Mouse (Mus musculus): ENCODE measurements around the gene Enkd1. TPM values are rescaled to one million over a fixed set of nuclear protein-coding genes. Genes with fewer than 3 reads are reported as not detected.

Enkd1 gene
- 1.6 TPM for polyA plus RNA-seq (2015; fragmentation: Illumina TruSeq; extraction: RNeasy Lipid Tissue Mini Kit (QIAGEN cat#74804); ENCODE audit: insufficient read depth, low read depth, low replicate concordance)

GRCm38 (mm10) chr8:105707498-105708403 lies at the start of gene Enkd1, which contains the start of gene 4933405L10Rik:
Enkd1 (minus strand) TSS chr8:105708210.
4933405L10Rik (plus strand) TSS chr8:105707655.

GRCm38 (mm10) chr8:105700966-105701824 lies 6.8 kb downstream of the Enkd1 start, which contains the start of the genes Acd and Pard6a:
Acd (minus strand) TSS chr8:105701102.
Pard6a (plus strand) TSS chr8:105701148.

GRCm38 (mm10) chr8:105685796-105686308 lies 22.2 kb downstream of the Enkd1 start, which contains the start of gene Carmil2:
Carmil2 (plus strand) TSS chr8:105686274.

Other genes with a start within 250 kb of the Enkd1 start
- 31.3 TPM for gene Tppp3, start 236.7 kb downstream of the Enkd1 start, polyA plus RNA-seq (2015; fragmentation: Illumina TruSeq; extraction: RNeasy Lipid Tissue Mini Kit (QIAGEN cat#74804); ENCODE audit: insufficient read depth, low read depth, low replicate concordance)
- 13.1 TPM for gene Zdhhc1, start 211.3 kb downstream of the Enkd1 start, polyA plus RNA-seq (2015; fragmentation: Illumina TruSeq; extraction: RNeasy Lipid Tissue Mini Kit (QIAGEN cat#74804); ENCODE audit: insufficient read depth, low read depth, low replicate concordance)
- not detected for gene Hsd11b2, start 189.5 kb downstream of the Enkd1 start, polyA plus RNA-seq (2015; fragmentation: Illumina TruSeq; extraction: RNeasy Lipid Tissue Mini Kit (QIAGEN cat#74804); ENCODE audit: insufficient read depth, low read depth, low replicate concordance)
- 29.8 TPM for gene Atp6v0d1, start 142.2 kb downstream of the Enkd1 start, polyA plus RNA-seq (2015; fragmentation: Illumina TruSeq; extraction: RNeasy Lipid Tissue Mini Kit (QIAGEN cat#74804); ENCODE audit: insufficient read depth, low read depth, low replicate concordance)
- gene Ripor1, start 103.0 kb downstream of the Enkd1 start, polyA plus RNA-seq (2015; fragmentation: Illumina TruSeq; extraction: RNeasy Lipid Tissue Mini Kit (QIAGEN cat#74804); ENCODE audit: insufficient read depth, low read depth, low replicate concordance): 13.9 TPM
- 10.2 TPM for gene Ctcf, start 71.6 kb downstream of the Enkd1 start, polyA plus RNA-seq (2015; fragmentation: Illumina TruSeq; extraction: RNeasy Lipid Tissue Mini Kit (QIAGEN cat#74804); ENCODE audit: insufficient read depth, low read depth, low replicate concordance)
- gene Agrp, start 70.8 kb downstream of the Enkd1 start, polyA plus RNA-seq (2015; fragmentation: Illumina TruSeq; extraction: RNeasy Lipid Tissue Mini Kit (QIAGEN cat#74804); ENCODE audit: insufficient read depth, low read depth, low replicate concordance): not detected
- gene Carmil2, start 21.9 kb downstream of the Enkd1 start, polyA plus RNA-seq (2015; fragmentation: Illumina TruSeq; extraction: RNeasy Lipid Tissue Mini Kit (QIAGEN cat#74804); ENCODE audit: insufficient read depth, low read depth, low replicate concordance): 0.61 TPM
- gene Acd, start 7.1 kb downstream of the Enkd1 start, polyA plus RNA-seq (2015; fragmentation: Illumina TruSeq; extraction: RNeasy Lipid Tissue Mini Kit (QIAGEN cat#74804); ENCODE audit: insufficient read depth, low read depth, low replicate concordance): 8.9 TPM
- 1.4 TPM for gene Pard6a, start 7.1 kb downstream of the Enkd1 start, polyA plus RNA-seq (2015; fragmentation: Illumina TruSeq; extraction: RNeasy Lipid Tissue Mini Kit (QIAGEN cat#74804); ENCODE audit: insufficient read depth, low read depth, low replicate concordance)
- not detected for gene 4933405L10Rik, start 555 bp downstream of the Enkd1 start, polyA plus RNA-seq (2015; fragmentation: Illumina TruSeq; extraction: RNeasy Lipid Tissue Mini Kit (QIAGEN cat#74804); ENCODE audit: insufficient read depth, low read depth, low replicate concordance)
- 3.7 TPM for gene Gfod2, start 50.5 kb upstream of the Enkd1 start, polyA plus RNA-seq (2015; fragmentation: Illumina TruSeq; extraction: RNeasy Lipid Tissue Mini Kit (QIAGEN cat#74804); ENCODE audit: insufficient read depth, low read depth, low replicate concordance)
- gene Ranbp10, start 119.1 kb upstream of the Enkd1 start, polyA plus RNA-seq (2015; fragmentation: Illumina TruSeq; extraction: RNeasy Lipid Tissue Mini Kit (QIAGEN cat#74804); ENCODE audit: insufficient read depth, low read depth, low replicate concordance): 5.2 TPM
- gene Tsnaxip1, start 119.5 kb upstream of the Enkd1 start, polyA plus RNA-seq (2015; fragmentation: Illumina TruSeq; extraction: RNeasy Lipid Tissue Mini Kit (QIAGEN cat#74804); ENCODE audit: insufficient read depth, low read depth, low replicate concordance): not detected
- gene Cenpt, start 145.1 kb upstream of the Enkd1 start, polyA plus RNA-seq (2015; fragmentation: Illumina TruSeq; extraction: RNeasy Lipid Tissue Mini Kit (QIAGEN cat#74804); ENCODE audit: insufficient read depth, low read depth, low replicate concordance): 3.4 TPM
- gene Thap11, start 146.9 kb upstream of the Enkd1 start, polyA plus RNA-seq (2015; fragmentation: Illumina TruSeq; extraction: RNeasy Lipid Tissue Mini Kit (QIAGEN cat#74804); ENCODE audit: insufficient read depth, low read depth, low replicate concordance): 7.8 TPM
- 16.2 TPM for gene Nutf2, start 152.4 kb upstream of the Enkd1 start, polyA plus RNA-seq (2015; fragmentation: Illumina TruSeq; extraction: RNeasy Lipid Tissue Mini Kit (QIAGEN cat#74804); ENCODE audit: insufficient read depth, low read depth, low replicate concordance)
- 16.1 TPM for gene Edc4, start 172.7 kb upstream of the Enkd1 start, polyA plus RNA-seq (2015; fragmentation: Illumina TruSeq; extraction: RNeasy Lipid Tissue Mini Kit (QIAGEN cat#74804); ENCODE audit: insufficient read depth, low read depth, low replicate concordance)
- not detected for gene Nrn1l, start 185.4 kb upstream of the Enkd1 start, polyA plus RNA-seq (2015; fragmentation: Illumina TruSeq; extraction: RNeasy Lipid Tissue Mini Kit (QIAGEN cat#74804); ENCODE audit: insufficient read depth, low read depth, low replicate concordance)
- 3.8 TPM for gene Pskh1, start 192.2 kb upstream of the Enkd1 start, polyA plus RNA-seq (2015; fragmentation: Illumina TruSeq; extraction: RNeasy Lipid Tissue Mini Kit (QIAGEN cat#74804); ENCODE audit: insufficient read depth, low read depth, low replicate concordance)
- gene Ctrl, start 225.7 kb upstream of the Enkd1 start, polyA plus RNA-seq (2015; fragmentation: Illumina TruSeq; extraction: RNeasy Lipid Tissue Mini Kit (QIAGEN cat#74804); ENCODE audit: insufficient read depth, low read depth, low replicate concordance): 23,700 TPM
- gene Psmb10, start 230.2 kb upstream of the Enkd1 start, polyA plus RNA-seq (2015; fragmentation: Illumina TruSeq; extraction: RNeasy Lipid Tissue Mini Kit (QIAGEN cat#74804); ENCODE audit: insufficient read depth, low read depth, low replicate concordance): 298 TPM
- gene Lcat, start 235.2 kb upstream of the Enkd1 start, polyA plus RNA-seq (2015; fragmentation: Illumina TruSeq; extraction: RNeasy Lipid Tissue Mini Kit (QIAGEN cat#74804); ENCODE audit: insufficient read depth, low read depth, low replicate concordance): 6.6 TPM